Mouse (Mus musculus) gastrocnemius, postnatal 36 days (tissue): ENCODE data around the gene Ptpru. TPM values are rescaled to one million over a fixed set of nuclear protein-coding genes. Genes with fewer than 3 reads are reported as not detected.

Source experiments
- DNase-seq, 2 experiments: peaks; one replicate each; pipeline ENCODE4 v3.0.0; 2022
- intact Hi-C: fragments of 180-260 bp; cut with DNase I; formaldehyde crosslinking; loops from one replicate; pipeline ENCODE4 v1.15.1; 2025
- total RNA-seq, 2 experiments: library from RNA; stranded (reverse); gene quantifications; 2 replicates each; pipeline ENCODE4 v1.2.3; 2021

The Ptpru gene
- total RNA-seq, 2 experiments from 2014 or later, result 0.56 to 1.9 TPM

- intact Hi-C loops, result loop anchor here (2.0 kb wide), 1 partner anchor 115 kb away; no protein-coding TSS in a partner anchor
- DNase-seq, result no peak
Measured at GRCm38 (mm10) chr4:131722121-131722841, 115.8 kb downstream of the Ptpru start.

GRCm38 (mm10) chr4:131719151-131719550 lies 118.9 kb downstream of the Ptpru start:
- intact Hi-C loops, result no loop called here
- no peak for DNase-seq

Other genes starting within 250 kb of the Ptpru start
- 10 to 100 TPM; 17.3 to 20.8 TPM for gene Mecr, start 5.2 kb upstream of the Ptpru start, total RNA-seq
- 10 to 100 TPM; 27.8 to 28.4 TPM for gene Srsf4, start 35.3 kb upstream of the Ptpru start, total RNA-seq
- 1 to 10 TPM; 1.5 to 2.2 TPM for gene Tmem200b, start 83.5 kb upstream of the Ptpru start, total RNA-seq
- gene Gm10300, start 236.4 kb upstream of the Ptpru start, total RNA-seq, result not detected
- 10 to 100 TPM; 92.0 to 92.7 TPM for gene Epb41, start 237.0 kb upstream of the Ptpru start, total RNA-seq